Comparison of ENCODE assay signal across 10 mouse cellular contexts in the genomic region with DNA sequence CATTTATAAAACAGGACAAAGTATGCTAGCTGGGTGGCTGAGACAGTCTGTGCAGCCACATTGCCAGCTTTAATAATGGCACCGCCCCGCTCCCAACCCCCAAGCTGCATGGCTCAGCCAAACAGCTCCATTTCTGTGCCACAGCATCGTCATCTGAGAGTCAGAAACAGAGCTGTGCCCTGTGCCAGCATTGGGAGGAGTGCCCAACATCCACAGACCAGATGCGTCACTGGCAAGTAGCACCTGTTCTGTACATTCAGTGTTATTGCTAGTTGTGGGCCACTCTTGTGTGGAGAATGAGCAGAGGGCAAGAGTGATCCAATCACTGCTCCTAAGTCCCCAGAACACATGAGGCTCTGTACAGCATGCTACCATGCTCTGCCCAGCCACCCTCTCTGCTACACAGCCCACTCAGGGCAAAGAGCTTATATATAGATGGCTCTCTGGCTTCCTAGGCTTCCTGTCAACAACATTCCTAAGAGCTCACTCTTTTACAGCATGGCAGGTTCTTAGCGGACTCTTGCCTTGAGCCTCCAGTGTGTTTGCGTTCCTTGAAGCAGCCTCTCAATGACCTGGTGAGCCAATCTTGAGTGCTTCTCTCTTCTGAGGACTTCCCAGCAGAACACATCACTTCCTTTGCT. TPM values are rescaled to one million over a fixed set of nuclear protein-coding genes. Genes with fewer than 3 reads are reported as not detected.
A peak's percentile ranks its signal among the peaks of the same experiment; 100 is the strongest.
DNase-seq lines count a peak whose midpoint lies in the region; ATAC-seq and TF ChIP-seq lines count a peak whose summit lies in the region.
"Had no signal": no experiment of that assay in that cellular context is flagged by ENCODE, and none has a peak within 500 bp of the region (broad histone marks: within the 10 kb centered on the region; RNA-seq: fewer than 3 reads in every experiment).

No protein-coding gene starts in this region.

- H3K9me3 ChIP-seq in forebrain, embryonic 15.5 days = no peaks in the 10 kb centered on the region
- H3K9me3 ChIP-seq in forebrain, embryonic 10.5 days = no peaks in the 10 kb centered on the region
- H3K9me3 ChIP-seq: midbrain, embryonic 15.5 days had no signal

- TF ChIP-seq POLR2A in cortical plate, adult 2 months (IDR thresholded peaks at IDR 0.05; ENCODE audit: extremely low read depth, insufficient read depth, low read length) = no peak

- no peak overlapping the region for H3K4me2 ChIP-seq in forebrain, embryonic 15.5 days (replicated peaks)
- H3K4me2 ChIP-seq: midbrain, embryonic 15.5 days had no signal

- ATAC-seq in forebrain, embryonic 15.5 days (replicated peaks) = peak; percentile 17; the same call in 1 of the 2 replicates
- ATAC-seq: midbrain, embryonic 15.5 days had no signal

- peak overlapping the region; percentile 23; the same call in 1 of the 2 replicates for H3K27ac ChIP-seq in forebrain, embryonic 15.5 days (replicated peaks)
- no peak overlapping the region for H3K27ac ChIP-seq in forebrain, embryonic 10.5 days
- H3K27ac ChIP-seq in cortical plate, adult 2 months (ENCODE audit: insufficient read depth, low read length) = 0 out of 2 replicates have a peak overlapping the region, but pooled peaks have one; percentile 33
- H3K27ac ChIP-seq: midbrain, embryonic 15.5 days had no signal

- no peak overlapping the region for H3K4me3 ChIP-seq in forebrain, embryonic 15.5 days
- no peak overlapping the region for H3K4me3 ChIP-seq in forebrain, embryonic 10.5 days
- H3K4me3 ChIP-seq in cortical plate, adult 2 months (ENCODE audit: insufficient read depth, low read length) = no peak overlapping the region
- H3K4me3 ChIP-seq: midbrain, embryonic 15.5 days had no signal

- no peak overlapping the region for H3K9ac ChIP-seq in forebrain, embryonic 15.5 days (replicated peaks)
- H3K9ac ChIP-seq: midbrain, embryonic 15.5 days had no signal

- no peaks in the 10 kb centered on the region for H3K36me3 ChIP-seq in forebrain, embryonic 15.5 days
- no peaks in the 10 kb centered on the region for H3K36me3 ChIP-seq in forebrain, embryonic 10.5 days (replicated peaks)
- H3K36me3 ChIP-seq: midbrain, embryonic 15.5 days had no signal

- no peak for DNase-seq in forebrain, embryonic 10.5 days (ENCODE audit: extremely low spot score, low spot score)
- peak; percentile 75 to 91 for DNase-seq in layer of hippocampus, adult 18-20 months (ENCODE audit: low spot score in 2 of 2)
- DNase-seq in lung, postnatal 10 days = peak; percentile 46
- no peak for DNase-seq in thymus, postnatal 36 days
- DNase-seq in ovary, postnatal 10 days (ENCODE audit: low spot score) = no peak
- no peak for DNase-seq in ovary, postnatal 36 days (ENCODE audit: low spot score)
- DNase-seq: kidney, postnatal 4 days had no signal

- TF ChIP-seq CTCF in cortical plate, adult 2 months (IDR thresholded peaks at IDR 0.05; ENCODE audit: extremely low read depth, insufficient read depth, low read length) = no peak

- H3K27me3 ChIP-seq in forebrain, embryonic 15.5 days = no peaks in the 10 kb centered on the region
- no peaks in the 10 kb centered on the region for H3K27me3 ChIP-seq in forebrain, embryonic 10.5 days (ENCODE audit: poor library complexity, severe bottlenecking)
- H3K27me3 ChIP-seq: midbrain, embryonic 15.5 days had no signal

- H3K4me1 ChIP-seq in forebrain, embryonic 15.5 days = peaks cover 33% of the 10 kb centered on the region
- peaks cover 50% of the 10 kb centered on the region for H3K4me1 ChIP-seq in forebrain, embryonic 10.5 days
- H3K4me1 ChIP-seq in cortical plate, adult 2 months (ENCODE audit: control insufficient read depth, insufficient read depth, low read length) = peaks cover 8% of the 10 kb centered on the region

- 70% methylated on average over 6 of the region's 6 CpGs for WGBS in forebrain, embryonic 15.5 days
- 95% methylated on average over 6 of the region's 6 CpGs for WGBS in forebrain, embryonic 10.5 days

RNA-seq across cellular contexts. Expression of gene Fam122a, which starts 20.4 kb away (rescaled TPM):
- polyA plus RNA-seq in forebrain, embryonic 15.5 days (2015; fragmentation: Nextera tagmentation; extraction: Ambion mirVana) = 57.7 and 59.6 TPM in 2 replicates
- 48.8 and 49.2 TPM in 2 replicates for polyA plus RNA-seq in forebrain, embryonic 10.5 days (2016; fragmentation: Nextera tagmentation; extraction: Ambion mirVana)
- polyA plus RNA-seq in cortical plate, adult 2 months (2012; rRNA removed) = 21.6 and 23.4 TPM in 2 replicates
- 10 to 100 TPM; 27.2 to 28.9 TPM for total RNA-seq in layer of hippocampus, adult 18-20 months (2021)

Comparison
In these comparisons a context has a peak if more than half of its experiments do, and no peak if none do; other contexts are left out.
1. DNase-seq: peak in layer of hippocampus, adult 18-20 months (2 of 2) and lung, postnatal 10 days (single experiment); none in forebrain, embryonic 10.5 days (single experiment), thymus, postnatal 36 days (0 of 2), ovary, postnatal 10 days (single experiment) and ovary, postnatal 36 days (single experiment).